Mouse (Mus musculus): ENCODE measurements at regions not wholly inside any gene's neighbourhood (a gene's known extent, or its start where the extent isn't known, plus 50 kb on each side); places are given as distances from the start of the nearest gene placed in this dataset.

GRCm38 (mm10) chr16:15196855-15197254 lies 120.4 kb upstream of the Gm21897 start:
- no peaks in the 10 kb centered on the region for H3K27me3 ChIP-seq (ENCODE audit: control insufficient read depth, insufficient read depth, low read length)

DNA sequence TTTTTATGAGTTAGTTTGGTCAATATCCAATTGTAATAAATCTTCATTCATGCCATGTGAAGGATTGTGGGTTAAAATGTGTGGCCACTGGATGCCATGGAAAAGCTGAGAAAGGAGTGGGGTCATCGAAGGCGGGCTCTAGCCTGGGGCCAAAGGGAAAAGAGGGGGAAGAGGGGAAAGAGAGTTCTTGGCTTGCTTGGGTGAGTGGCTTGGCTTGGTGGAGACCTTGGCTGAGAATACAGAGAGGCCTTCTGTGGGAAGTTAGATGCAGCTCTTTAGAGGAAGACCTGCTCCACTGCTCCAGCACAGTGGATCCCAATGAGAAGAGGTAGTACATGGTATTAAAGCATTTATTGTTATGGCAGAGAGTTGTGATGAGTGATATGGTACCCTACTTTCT lies 101.3 kb upstream of the Gm21897 start:
- no peaks in the 10 kb centered on the region for H3K4me1 ChIP-seq (ENCODE audit: control insufficient read depth, insufficient read depth, low read length)
- H3K4me2 ChIP-seq (ENCODE audit: low read depth, low read length): no peak overlapping the region
- no peaks in the 10 kb centered on the region for H3K9me3 ChIP-seq (ENCODE audit: control insufficient read depth, low read length)
- H3K4me3 ChIP-seq (ENCODE audit: low read depth, low read length): no peak overlapping the region
- H3K9ac ChIP-seq (replicated peaks; ENCODE audit: low read depth, low read length): no peak overlapping the region
- no peak overlapping the region for H3K27ac ChIP-seq (ENCODE audit: low read depth, low read length)
- 87% methylated on average over 2 of the region's 2 CpGs for WGBS
- no peaks in the 10 kb centered on the region for H3K27me3 ChIP-seq (ENCODE audit: control insufficient read depth, insufficient read depth, low read length)
- H3K36me3 ChIP-seq (ENCODE audit: control insufficient read depth, insufficient read depth, low read length): no peaks in the 10 kb centered on the region
- no peak for ATAC-seq (ENCODE audit: low read depth)

More at GRCm38 (mm10) chr16:15196855-15197254, 120.4 kb upstream of the Gm21897 start:
- ATAC-seq (ENCODE audit: low read depth): no peak
- no peak overlapping the region for H3K9ac ChIP-seq (replicated peaks; ENCODE audit: low read depth, low read length)
- H3K9me3 ChIP-seq (ENCODE audit: control insufficient read depth, low read length): no peaks in the 10 kb centered on the region
- no peak overlapping the region for H3K4me2 ChIP-seq (ENCODE audit: low read depth, low read length)
- no peak overlapping the region for H3K27ac ChIP-seq (ENCODE audit: low read depth, low read length)
- H3K4me1 ChIP-seq (ENCODE audit: control insufficient read depth, insufficient read depth, low read length): no peaks in the 10 kb centered on the region
- no peaks in the 10 kb centered on the region for H3K36me3 ChIP-seq (ENCODE audit: control insufficient read depth, insufficient read depth, low read length)
- no peak overlapping the region for H3K4me3 ChIP-seq (ENCODE audit: low read depth, low read length)

- Histone ChIP-seq H3K4me3 (ENCODE audit: low read depth, low read length) (no peak overlapping the region), H3K27me3 (ENCODE audit: control insufficient read depth, insufficient read depth, low read length) (no peaks in the 10 kb centered on the region), H3K27ac (ENCODE audit: low read depth, low read length) (no peak overlapping the region), H3K4me2 (ENCODE audit: low read depth, low read length) (no peak overlapping the region), H3K9me3 (ENCODE audit: control insufficient read depth, low read length) (no peaks in the 10 kb centered on the region), H3K9ac (replicated peaks; ENCODE audit: low read depth, low read length) (no peak overlapping the region), H3K36me3 (ENCODE audit: control insufficient read depth, insufficient read depth, low read length) (no peaks in the 10 kb centered on the region), H3K4me1 (ENCODE audit: control insufficient read depth, insufficient read depth, low read length) (no peaks in the 10 kb centered on the region)
- ATAC-seq (ENCODE audit: low read depth): no peak
- WGBS: 76% methylated on average over 4 of the region's 4 CpGs
Observed at GRCm38 (mm10) chr16:15220961-15221547, 96.2 kb upstream of the Gm21897 start.

- no peaks in the 10 kb centered on the region for H3K36me3 ChIP-seq (ENCODE audit: control insufficient read depth, insufficient read depth, low read length)
- H3K27ac ChIP-seq (ENCODE audit: low read depth, low read length): no peak overlapping the region
- no peak overlapping the region for H3K4me2 ChIP-seq (ENCODE audit: low read depth, low read length)
- no peak for ATAC-seq (ENCODE audit: low read depth)
- H3K4me3 ChIP-seq (ENCODE audit: low read depth, low read length): no peak overlapping the region
- no peaks in the 10 kb centered on the region for H3K9me3 ChIP-seq (ENCODE audit: control insufficient read depth, low read length)
- H3K9ac ChIP-seq (replicated peaks; ENCODE audit: low read depth, low read length): no peak overlapping the region
- no peaks in the 10 kb centered on the region for H3K27me3 ChIP-seq (ENCODE audit: control insufficient read depth, insufficient read depth, low read length)
- H3K4me1 ChIP-seq (ENCODE audit: control insufficient read depth, insufficient read depth, low read length): no peaks in the 10 kb centered on the region
Observed at GRCm38 (mm10) chr16:15237836-15238235, 79.4 kb upstream of the Gm21897 start.

DNA sequence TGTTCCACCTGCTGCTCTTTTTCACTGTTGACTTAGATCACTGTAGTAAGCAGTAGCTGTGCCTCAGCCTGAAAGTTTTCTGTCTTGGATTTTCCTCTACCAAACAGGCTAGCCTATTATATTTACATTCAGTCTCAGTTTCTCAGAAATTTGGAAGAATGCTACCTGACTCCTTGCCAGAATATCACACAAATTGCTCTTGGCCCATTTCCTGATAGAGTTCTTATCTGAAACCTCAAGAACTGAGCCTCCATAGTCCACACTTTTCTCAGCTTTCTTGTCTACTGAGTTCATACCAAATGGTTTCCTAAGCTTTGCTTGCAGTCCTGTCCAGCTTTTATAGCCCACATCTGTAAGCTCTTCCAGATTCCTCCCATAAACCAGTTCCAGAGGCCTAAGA lies 78.8 kb upstream of the Gm21897 start:
- H3K27ac ChIP-seq (ENCODE audit: low read depth, low read length): no peak overlapping the region
- H3K4me1 ChIP-seq (ENCODE audit: control insufficient read depth, insufficient read depth, low read length): no peaks in the 10 kb centered on the region
- H3K4me2 ChIP-seq (ENCODE audit: low read depth, low read length): no peak overlapping the region
- no peaks in the 10 kb centered on the region for H3K27me3 ChIP-seq (ENCODE audit: control insufficient read depth, insufficient read depth, low read length)
- no peaks in the 10 kb centered on the region for H3K36me3 ChIP-seq (ENCODE audit: control insufficient read depth, insufficient read depth, low read length)
- H3K4me3 ChIP-seq (ENCODE audit: low read depth, low read length): no peak overlapping the region
- no peak overlapping the region for H3K9ac ChIP-seq (replicated peaks; ENCODE audit: low read depth, low read length)
- no peak for ATAC-seq (ENCODE audit: low read depth)
- no peaks in the 10 kb centered on the region for H3K9me3 ChIP-seq (ENCODE audit: control insufficient read depth, low read length)

DNA sequence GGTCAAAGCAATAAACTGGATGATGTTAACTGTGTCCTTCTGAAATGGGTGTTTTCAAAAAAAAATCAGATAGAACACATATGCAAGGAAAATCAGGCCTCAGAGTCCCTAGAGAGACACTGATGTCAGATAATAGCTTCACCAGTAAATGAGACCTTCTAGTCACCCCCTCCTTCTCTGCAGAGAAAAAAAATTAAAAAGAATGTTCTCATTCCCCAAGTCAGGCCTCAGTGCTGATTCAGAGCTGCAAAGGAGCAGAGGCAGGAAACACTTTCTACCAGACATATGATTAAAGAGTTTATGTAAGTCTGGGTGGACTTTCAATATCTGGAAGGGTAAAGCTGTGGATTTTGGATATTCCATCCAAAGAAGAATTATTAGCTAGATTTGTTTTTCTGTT lies 67.1 kb upstream of the Gm21897 start:
- H3K27me3 ChIP-seq (ENCODE audit: control insufficient read depth, insufficient read depth, low read length): no peaks in the 10 kb centered on the region
- no peak overlapping the region for H3K27ac ChIP-seq (ENCODE audit: low read depth, low read length)
- no peak overlapping the region for H3K4me2 ChIP-seq (ENCODE audit: low read depth, low read length)
- H3K4me1 ChIP-seq (ENCODE audit: control insufficient read depth, insufficient read depth, low read length): no peaks in the 10 kb centered on the region
- H3K36me3 ChIP-seq (ENCODE audit: control insufficient read depth, insufficient read depth, low read length): no peaks in the 10 kb centered on the region
- no peak overlapping the region for H3K4me3 ChIP-seq (ENCODE audit: low read depth, low read length)
- no peak overlapping the region for H3K9ac ChIP-seq (replicated peaks; ENCODE audit: low read depth, low read length)
- ATAC-seq (ENCODE audit: low read depth): no peak
- H3K9me3 ChIP-seq (ENCODE audit: control insufficient read depth, low read length): no peaks in the 10 kb centered on the region

- H3K27me3 ChIP-seq (ENCODE audit: control insufficient read depth, insufficient read depth, low read length): no peaks in the 10 kb centered on the region
- no peaks in the 10 kb centered on the region for H3K9me3 ChIP-seq (ENCODE audit: control insufficient read depth, low read length)
- no peaks in the 10 kb centered on the region for H3K36me3 ChIP-seq (ENCODE audit: control insufficient read depth, insufficient read depth, low read length)
- WGBS: 80% methylated on average over 2 of the region's 2 CpGs
- ATAC-seq (ENCODE audit: low read depth): no peak
- H3K9ac ChIP-seq (replicated peaks; ENCODE audit: low read depth, low read length): no peak overlapping the region
- no peaks in the 10 kb centered on the region for H3K4me1 ChIP-seq (ENCODE audit: control insufficient read depth, insufficient read depth, low read length)
- H3K4me3 ChIP-seq (ENCODE audit: low read depth, low read length): no peak overlapping the region
- no peak overlapping the region for H3K27ac ChIP-seq (ENCODE audit: low read depth, low read length)
- H3K4me2 ChIP-seq (ENCODE audit: low read depth, low read length): no peak overlapping the region
Observed at GRCm38 (mm10) chr16:15251686-15252085, 65.6 kb upstream of the Gm21897 start.

GRCm38 (mm10) chr16:15252666-15253347 lies 64.5 kb upstream of the Gm21897 start:
- Histone ChIP-seq H3K4me1 (ENCODE audit: control insufficient read depth, insufficient read depth, low read length) (no peaks in the 10 kb centered on the region), H3K9me3 (ENCODE audit: control insufficient read depth, low read length) (no peaks in the 10 kb centered on the region), H3K4me3 (ENCODE audit: low read depth, low read length) (no peak overlapping the region), H3K4me2 (ENCODE audit: low read depth, low read length) (no peak overlapping the region), H3K27me3 (ENCODE audit: control insufficient read depth, insufficient read depth, low read length) (no peaks in the 10 kb centered on the region), H3K36me3 (ENCODE audit: control insufficient read depth, insufficient read depth, low read length) (no peaks in the 10 kb centered on the region), H3K27ac (ENCODE audit: low read depth, low read length) (no peak overlapping the region), H3K9ac (replicated peaks; ENCODE audit: low read depth, low read length) (no peak overlapping the region)
- 84% methylated on average over 6 of the region's 6 CpGs for WGBS
- no peak for ATAC-seq (ENCODE audit: low read depth)

GRCm38 (mm10) chr16:15253348-15253693 lies 63.9 kb upstream of the Gm21897 start:
- no peak overlapping the region for H3K4me3 ChIP-seq (ENCODE audit: low read depth, low read length)
- ATAC-seq (ENCODE audit: low read depth): no peak

More at GRCm38 (mm10) chr16:15253348-15253693, 63.9 kb upstream of the Gm21897 start:
- H3K27me3 ChIP-seq (ENCODE audit: control insufficient read depth, insufficient read depth, low read length): no peaks in the 10 kb centered on the region
- no peaks in the 10 kb centered on the region for H3K4me1 ChIP-seq (ENCODE audit: control insufficient read depth, insufficient read depth, low read length)
- 83% methylated on average over 3 of the region's 3 CpGs for WGBS
- no peak overlapping the region for H3K4me2 ChIP-seq (ENCODE audit: low read depth, low read length)
- H3K9ac ChIP-seq (replicated peaks; ENCODE audit: low read depth, low read length): no peak overlapping the region
- no peak overlapping the region for H3K27ac ChIP-seq (ENCODE audit: low read depth, low read length)
- no peaks in the 10 kb centered on the region for H3K36me3 ChIP-seq (ENCODE audit: control insufficient read depth, insufficient read depth, low read length)
- no peaks in the 10 kb centered on the region for H3K9me3 ChIP-seq (ENCODE audit: control insufficient read depth, low read length)

Measured in neural tube, embryonic 14.5 days (tissue).